ENCODE assay signal across 8 mouse cellular contexts in the genomic region with DNA sequence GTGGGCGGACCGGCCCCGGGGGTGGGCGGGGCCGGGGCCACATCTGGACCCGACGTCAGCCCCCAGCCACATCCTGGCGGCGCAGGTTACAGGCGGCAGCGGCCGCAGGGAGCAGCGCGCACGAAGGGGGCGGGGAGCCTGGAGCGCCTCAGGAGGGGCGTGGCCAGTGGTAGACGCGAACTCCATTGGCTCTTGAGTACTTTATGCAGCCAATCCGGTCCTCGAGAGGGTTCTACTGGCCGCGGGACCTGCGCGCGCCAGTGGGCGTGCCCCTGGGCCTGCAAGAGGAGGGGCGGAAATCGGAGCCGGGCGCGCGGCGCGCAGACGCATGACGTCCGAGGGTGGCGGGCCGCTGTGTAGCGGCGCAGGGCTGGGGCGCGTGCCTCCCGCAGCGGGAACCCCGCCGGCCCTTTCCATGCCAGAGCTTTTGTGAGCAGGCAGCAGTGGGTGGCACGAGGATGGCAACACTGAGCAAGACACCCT. TPM values are rescaled to one million over a fixed set of nuclear protein-coding genes. Genes with fewer than 3 reads are reported as not detected.
DNase-seq lines count a peak whose midpoint lies in the region; ATAC-seq lines count a peak whose summit lies in the region.

A gene (minus strand): TSS at position 2 of the 483 bp plus-strand sequence.

- no peaks in the 10 kb centered on the region for H3K36me3 ChIP-seq in hindbrain, embryonic 15.5 days

- H3K9ac ChIP-seq in hindbrain, embryonic 15.5 days, result peak within 1 kb of the TSS; percentile 84

- DNase-seq in T-cell, adult 2 months (ENCODE audit: low spot score), result peak; percentile 100
- DNase-seq in cerebellum, postnatal 36 days, result peak; percentile 94 to 96
- DNase-seq in frontal cortex, postnatal 36 days (ENCODE audit: low spot score in 2 of 2), result peak; percentile 97 to 98
- peak; percentile 98 for DNase-seq in left cerebral cortex, adult 11 months (ENCODE audit: low spot score)
- peak; percentile 97 to 100 for DNase-seq in lung, postnatal 4 days
- DNase-seq in retina, postnatal 7 days (ENCODE audit: low read depth, low spot score), result peak; percentile 96
- peak; percentile 93 for DNase-seq in urinary bladder, adult 2 months (ENCODE audit: low spot score)

- H3K4me3 ChIP-seq in hindbrain, embryonic 15.5 days, result peak within 1 kb of the TSS; percentile 96

- peak within 1 kb of the TSS; percentile 97 for H3K27ac ChIP-seq in hindbrain, embryonic 15.5 days (replicated peaks)

- ATAC-seq in hindbrain, embryonic 15.5 days (ENCODE audit: low FRiP score, low read depth), result peak; percentile 96

- H3K4me1 ChIP-seq in hindbrain, embryonic 15.5 days (replicated peaks), result peaks cover 30% of the 10 kb centered on the region

- H3K4me2 ChIP-seq in hindbrain, embryonic 15.5 days, result peak within 1 kb of the TSS; percentile 89

- H3K9me3 ChIP-seq in hindbrain, embryonic 15.5 days, result no peaks in the 10 kb centered on the region

- no peaks in the 10 kb centered on the region for H3K27me3 ChIP-seq in hindbrain, embryonic 15.5 days

- WGBS in hindbrain, embryonic 15.5 days, result under 1% methylated on average over 43 of the region's 50 CpGs

RNA-seq across cellular contexts. Expression of the gene that starts here (rescaled TPM):
- 24.7 and 26.8 TPM in 2 replicates for polyA plus RNA-seq in hindbrain, embryonic 15.5 days (2015; fragmentation: Nextera tagmentation; extraction: Ambion mirVana)
- polyA plus RNA-seq in urinary bladder, adult 2 months (2012; rRNA removed), result 13.0 and 21.9 TPM in 2 replicates

Comparison
In these comparisons a context has a peak if more than half of its experiments do, and no peak if none do; other contexts are left out.
1. Peak in every context shown above with its lines: DNase-seq, ATAC-seq, H3K4me3 ChIP-seq and H3K27ac ChIP-seq.